Mouse (Mus musculus) right cerebral cortex, postnatal 10 days (tissue): ENCODE measurements around the gene Gm21746.
"Not testable (repeated sequence)": the region's sequence is repeated elsewhere in the genome, so short reads cannot be mapped to it uniquely, and the experiment has no call there.

Experiments used
- DNase-seq, 2 experiments: peaks; one replicate each; pipeline ENCODE4 v3.0.0; 2021; ENCODE audit warnings: low spot score in 2 of 2

The Gm21746 gene

GRCm38 (mm10) chrY:6237895-6238294 is at the start of gene Gm21746:
Gene Gm21746 (minus strand): TSS chrY:6237995.
- DNase-seq: not testable (repeated sequence)

- DNase-seq: not testable (repeated sequence)
These were observed 29.0 kb upstream of the Gm21746 start, which contains the start of gene Gm20873 for GRCm38 (mm10) chrY:6266798-6267197. Gene Gm20873 (plus strand): TSS chrY:6267098.
